Mouse (Mus musculus): ENCODE data around the gene Tmem119. TPM values are rescaled to one million over a fixed set of nuclear protein-coding genes. Genes with fewer than 3 reads are reported as not detected.

The Tmem119 gene
- polyA plus RNA-seq, 1 experiment, result 11.7 TPM

GRCm38 (mm10) chr5:113748556-113749331, 51.6 kb downstream of the Tmem119 start:
- DNase-seq, result no peak
- Histone ChIP-seq H3K36me3 (ENCODE audit: control insufficient read depth, insufficient read depth, low read length) (peaks cover 88% of the 10 kb centered on the region), H3K4me3 (ENCODE audit: control insufficient read depth, insufficient read depth, low read length) (no peak overlapping the region), H3K27me3 (ENCODE audit: control insufficient read depth, insufficient read depth, low read length) (no peaks in the 10 kb centered on the region), H3K4me1 (replicated peaks; ENCODE audit: control insufficient read depth, insufficient read depth, low read length) (no peaks in the 10 kb centered on the region), H3K27ac (ENCODE audit: control insufficient read depth, insufficient read depth, low read length) (no peak overlapping the region)
- 96% methylated on average over 13 of the region's 13 CpGs for WGBS
- TF ChIP-seq POLR2A (IDR thresholded peaks at IDR 0.05; ENCODE audit: control insufficient read depth, extremely low read depth, insufficient read depth, low read length, poor library complexity) (no peak), CTCF (IDR thresholded peaks at IDR 0.05; ENCODE audit: borderline replicate concordance, control insufficient read depth, extremely low read depth, insufficient read depth, low read length, poor library complexity) (no peak)

GRCm38 (mm10) chr5:113747629-113748028, 52.7 kb downstream of the Tmem119 start:
- H3K27me3 ChIP-seq (ENCODE audit: control insufficient read depth, insufficient read depth, low read length), result no peaks in the 10 kb centered on the region
- no peaks in the 10 kb centered on the region for H3K4me1 ChIP-seq (replicated peaks; ENCODE audit: control insufficient read depth, insufficient read depth, low read length)
- no peak overlapping the region for H3K4me3 ChIP-seq (ENCODE audit: control insufficient read depth, insufficient read depth, low read length)
- DNase-seq, result no peak
- WGBS, result 97% methylated on average over 5 of the region's 5 CpGs
- H3K36me3 ChIP-seq (ENCODE audit: control insufficient read depth, insufficient read depth, low read length), result peaks cover 89% of the 10 kb centered on the region
- H3K27ac ChIP-seq (ENCODE audit: control insufficient read depth, insufficient read depth, low read length), result no peak overlapping the region
- TF ChIP-seq CTCF (IDR thresholded peaks at IDR 0.05; ENCODE audit: borderline replicate concordance, control insufficient read depth, extremely low read depth, insufficient read depth, low read length, poor library complexity) (peak; percentile 50; the same call in 1 of the 2 replicates), POLR2A (IDR thresholded peaks at IDR 0.05; ENCODE audit: control insufficient read depth, extremely low read depth, insufficient read depth, low read length, poor library complexity) (no peak)

Other genes with a start within 250 kb of the Tmem119 start
- gene Cmklr1, start 150.1 kb downstream of the Tmem119 start, polyA plus RNA-seq (2012; rRNA removed), result 28.8 and 32.6 TPM in 2 replicates
- not detected in 2 replicates for gene 1700069L16Rik, start 75.7 kb downstream of the Tmem119 start, polyA plus RNA-seq (2012; rRNA removed)
- gene Ficd, start 64.7 kb downstream of the Tmem119 start, polyA plus RNA-seq (2012; rRNA removed), result 8.0 and 8.2 TPM in 2 replicates
- 47.5 and 53.1 TPM in 2 replicates for gene Sart3, start 28.0 kb downstream of the Tmem119 start, polyA plus RNA-seq (2012; rRNA removed)
- 80.6 and 93.7 TPM in 2 replicates for gene Iscu, start 27.8 kb downstream of the Tmem119 start, polyA plus RNA-seq (2012; rRNA removed)
- 755 and 783 TPM in 2 replicates for gene Selplg, start 32.1 kb upstream of the Tmem119 start, polyA plus RNA-seq (2012; rRNA removed)
- gene Coro1c, start 108.2 kb upstream of the Tmem119 start, polyA plus RNA-seq (2012; rRNA removed), result 67.8 and 78.3 TPM in 2 replicates
- 10.7 and 11.6 TPM in 2 replicates for gene Ssh1, start 193.4 kb upstream of the Tmem119 start, polyA plus RNA-seq (2012; rRNA removed)
- 0.11 and 0.36 TPM in 2 replicates for gene Dao, start 203.2 kb upstream of the Tmem119 start, polyA plus RNA-seq (2012; rRNA removed)